Mouse (Mus musculus) cerebellum, adult 18-20 months (tissue): ENCODE measurements around the gene Diablo.
A peak's percentile ranks its signal among the peaks of the same experiment; 100 is the strongest.
"Not testable (repeated sequence)": the region's sequence is repeated elsewhere in the genome, so short reads cannot be mapped to it uniquely, and the experiment has no call there.

ENCODE experiments used
- DNase-seq, 2 experiments: peaks; one replicate each; pipeline ENCODE4 v3.0.0; 2021

The Diablo gene

DNA sequence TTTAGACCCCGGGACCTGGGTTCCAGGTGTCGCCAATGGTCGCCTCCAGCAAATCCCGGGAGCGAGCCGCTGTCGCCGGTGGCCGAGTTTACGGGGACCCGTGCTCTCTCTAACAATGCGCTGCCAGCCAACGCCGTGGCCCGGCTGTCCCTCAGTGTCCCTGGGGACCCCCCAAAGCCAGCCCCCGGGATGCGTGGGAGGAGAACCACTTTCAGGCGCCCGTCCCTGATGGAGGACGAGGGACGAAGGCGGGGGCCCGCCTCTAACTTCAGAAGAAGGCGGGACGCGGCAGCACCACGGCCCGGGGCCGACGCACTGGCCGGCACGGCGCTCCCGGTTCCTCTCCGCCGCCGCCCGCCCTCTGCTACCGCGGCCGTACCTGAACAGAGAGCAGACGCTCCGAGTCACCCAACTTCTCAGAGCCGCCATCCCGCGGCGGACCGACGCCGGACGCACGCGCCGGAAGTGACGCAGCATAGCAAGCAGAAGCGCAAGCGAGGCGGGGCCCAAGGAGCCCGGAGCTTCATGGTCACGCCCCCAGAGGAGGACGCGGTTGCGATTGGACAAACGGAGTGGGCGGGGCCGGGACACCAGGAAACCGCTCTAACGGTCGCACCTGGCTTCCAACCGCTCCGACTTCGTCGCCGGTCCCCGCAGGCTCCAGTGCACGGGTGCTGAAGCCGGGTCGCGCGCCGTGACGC lies at the start of gene Diablo:
Gene Diablo (minus strand): TSS at position 485 of the 701 bp plus-strand sequence.
- peak; percentile 98 to 99 for DNase-seq

DNA sequence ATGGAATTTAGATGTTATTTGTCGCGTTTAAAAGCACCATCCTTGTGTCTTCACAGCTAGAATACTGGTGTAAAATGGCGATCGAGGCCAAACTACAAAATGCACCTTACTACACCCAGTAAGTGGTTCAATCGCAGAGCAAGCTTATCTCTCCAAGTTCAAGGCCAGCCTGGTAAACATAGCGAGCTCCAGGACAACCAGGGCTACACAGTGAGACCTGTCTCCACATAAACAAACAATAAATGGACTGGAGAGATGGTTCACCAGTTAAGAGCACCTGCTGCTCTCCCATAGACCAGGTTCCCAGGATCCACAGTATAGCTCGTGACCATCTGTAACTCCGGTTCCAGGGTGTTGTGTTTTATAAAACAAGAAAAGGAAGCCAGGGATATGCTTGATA lies 49.4 kb upstream of the Diablo start:
- DNase-seq, result no peak

DNA sequence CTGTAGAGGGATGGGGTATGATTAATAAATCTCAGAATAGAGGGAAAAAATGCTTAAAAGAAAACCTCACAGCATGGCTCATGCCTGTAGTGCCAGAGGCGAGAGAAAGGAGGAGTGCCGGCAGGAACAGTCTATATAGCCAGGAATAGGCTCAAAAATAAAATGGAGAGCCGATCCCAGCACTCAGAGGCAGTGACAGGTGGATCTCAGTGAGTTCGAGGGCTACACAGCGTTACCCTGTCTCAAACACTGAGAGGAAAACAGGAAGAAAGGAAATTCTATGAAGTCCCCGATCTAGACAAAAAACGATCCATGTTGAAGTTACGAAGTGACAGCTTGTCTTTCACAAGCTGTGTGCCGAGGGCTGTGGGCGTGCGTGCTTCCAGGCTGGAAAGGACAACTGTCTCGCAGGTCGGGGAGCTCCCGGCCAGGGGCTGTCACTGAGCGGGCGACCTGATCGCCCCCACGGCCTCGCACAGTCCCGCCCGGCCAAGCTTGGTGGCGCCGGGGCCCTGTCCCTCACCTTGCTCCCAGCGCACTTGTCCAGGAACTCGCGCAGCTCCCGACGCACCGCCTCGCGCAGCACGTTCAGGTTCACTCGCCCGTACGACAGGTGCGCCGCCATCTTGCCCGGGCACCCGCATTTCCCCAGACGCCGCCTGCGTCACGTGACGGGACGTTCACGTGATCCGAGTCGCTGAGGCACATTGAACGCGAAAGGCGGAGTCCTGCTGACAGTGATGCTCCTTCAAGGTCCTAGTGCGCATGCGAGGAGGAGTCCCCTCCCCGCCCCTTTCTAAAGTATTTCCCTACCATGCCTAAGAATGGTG lies 48.6 kb upstream of the Diablo start, which contains the start of gene Vps33a:
Gene Vps33a (minus strand): TSS at position 682 of the 830 bp plus-strand sequence.
- peak; percentile 98 for DNase-seq

- no peak for DNase-seq
Measured at GRCm38 (mm10) chr5:123561128-123561527, 37.2 kb upstream of the Diablo start.

DNA sequence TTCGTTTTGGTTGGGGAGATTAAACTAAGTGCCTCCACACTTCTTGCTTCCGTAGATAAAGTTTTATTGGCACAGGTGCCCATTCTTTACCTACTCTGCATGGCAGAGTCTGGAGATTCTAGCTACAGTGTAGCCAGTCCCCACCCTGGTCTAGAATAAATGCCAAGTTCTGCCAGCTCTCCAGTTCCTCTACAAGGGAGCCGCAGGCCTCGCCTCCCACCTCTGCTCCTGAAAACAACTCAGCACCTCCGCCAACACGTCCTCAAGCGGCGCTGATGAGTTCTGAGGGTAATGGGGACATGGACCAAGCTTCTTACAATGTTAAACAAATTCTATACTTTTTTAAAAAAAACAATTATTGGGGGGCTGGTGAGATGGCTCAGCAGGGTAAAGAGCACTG lies 35.6 kb upstream of the Diablo start:
- no peak for DNase-seq

DNA sequence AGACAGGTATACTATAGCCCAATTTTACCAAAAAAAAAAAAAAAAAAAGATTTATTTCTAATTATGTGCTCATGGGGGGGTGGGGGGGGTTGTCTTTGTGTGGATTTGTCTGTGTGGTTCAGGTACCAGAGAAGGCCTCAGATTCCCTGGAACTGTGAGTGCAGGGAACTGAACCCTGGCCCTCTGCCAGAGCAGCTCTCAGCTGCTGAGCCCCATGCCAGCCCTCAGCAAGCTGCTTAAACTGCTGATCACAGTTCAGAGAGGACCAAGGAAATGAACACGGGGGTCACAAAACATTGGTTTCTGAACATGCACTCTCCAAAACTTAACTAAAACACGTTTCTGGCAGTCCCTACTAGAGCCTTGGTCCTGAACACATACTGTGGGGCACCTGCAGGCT lies 32.5 kb upstream of the Diablo start:
- DNase-seq, result peak; percentile 83 to 84

- no peak for DNase-seq
Measured at GRCm38 (mm10) chr5:123555693-123556092, 31.7 kb upstream of the Diablo start.

GRCm38 (mm10) chr5:123533801-123534200 lies 9.8 kb upstream of the Diablo start:
- no peak for DNase-seq

GRCm38 (mm10) chr5:123530056-123530455 lies 6.1 kb upstream of the Diablo start:
- peak in 1 of 2 experiments; percentile 1 for DNase-seq

GRCm38 (mm10) chr5:123528641-123529040 lies 4.7 kb upstream of the Diablo start:
- DNase-seq, result peak in 1 of 2 experiments; percentile 0

DNA sequence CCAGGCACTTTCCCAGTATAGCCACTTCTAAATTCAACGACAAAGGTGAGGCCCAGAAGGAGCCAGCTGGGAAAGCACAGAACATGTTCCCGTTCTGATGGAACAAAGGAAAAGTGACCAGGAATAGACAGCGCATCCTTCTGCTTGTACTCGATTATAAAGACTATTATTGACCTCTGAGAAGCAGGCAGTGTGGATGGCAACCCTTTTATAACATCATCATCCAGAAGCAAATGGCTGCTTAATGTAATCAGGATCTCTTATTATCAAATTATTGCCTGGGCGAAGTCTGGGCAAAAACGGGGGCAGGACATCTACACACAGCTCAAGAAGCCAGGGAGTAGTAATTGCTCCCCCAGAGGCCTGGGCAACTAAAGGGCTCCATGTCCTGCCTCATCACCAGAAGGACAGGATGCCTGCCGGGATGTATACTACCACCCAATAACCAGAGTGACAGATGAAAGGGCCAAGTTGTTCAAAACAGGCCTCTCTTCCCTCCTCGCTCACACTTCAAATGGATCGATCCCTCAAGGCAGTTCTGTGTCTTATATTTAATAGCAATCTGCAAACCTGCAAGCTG lies 2.0 kb upstream of the Diablo start:
- no peak for DNase-seq

- DNase-seq, result no peak
Measured at GRCm38 (mm10) chr5:123525281-123525680, 1.3 kb upstream of the Diablo start, which contains the start of gene Gm49027. TSS of gene Gm49027 (minus strand) at chr5:123525488.

GRCm38 (mm10) chr5:123524393-123524750 lies 396 bp upstream of the Diablo start:
- DNase-seq, result no peak

DNA sequence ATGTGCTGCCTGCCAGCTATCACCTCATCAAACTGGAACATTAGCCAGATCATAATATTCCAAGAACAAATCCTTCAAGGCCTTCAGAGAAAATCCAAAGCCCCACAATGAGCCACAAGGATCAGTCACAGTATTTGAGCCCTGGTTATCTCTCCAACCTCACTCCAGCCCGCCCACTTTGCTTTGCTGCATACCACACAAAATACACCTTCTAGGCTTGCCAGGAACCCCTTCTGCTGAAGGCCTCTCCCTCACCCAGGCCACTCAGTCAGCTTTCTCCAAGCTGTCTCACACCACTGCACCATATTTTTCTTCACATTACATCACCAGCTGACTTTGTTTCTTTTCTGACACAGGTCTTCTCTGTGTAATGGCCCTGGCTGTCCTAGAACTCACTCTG lies 1.8 kb downstream of the Diablo start:
- DNase-seq, result no peak

- no peak for DNase-seq
Measured at GRCm38 (mm10) chr5:123521621-123522020, 2.4 kb downstream of the Diablo start.

DNA sequence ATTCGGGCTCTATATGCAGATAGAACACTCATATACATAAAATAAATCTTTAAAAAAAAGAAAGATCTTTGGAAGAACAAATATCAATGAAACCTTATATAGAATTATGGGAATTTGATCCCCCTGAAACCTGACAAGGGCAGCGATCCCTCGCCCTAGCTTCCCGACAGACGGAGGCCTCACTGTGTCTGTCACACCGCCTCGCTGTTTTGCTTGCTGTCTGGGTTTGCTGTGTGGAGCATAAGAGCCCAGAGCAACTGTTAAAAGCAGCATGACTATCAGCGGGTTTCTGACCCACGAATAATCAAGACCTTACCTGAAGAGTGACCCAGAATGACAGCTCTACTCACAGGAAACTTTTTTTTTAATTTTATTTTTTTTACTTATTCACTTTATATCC lies 3.3 kb downstream of the Diablo start:
- DNase-seq, result no peak

- DNase-seq, result no peak
Measured at GRCm38 (mm10) chr5:123514871-123515270, 9.1 kb downstream of the Diablo start.

- DNase-seq, result no peak
Measured at GRCm38 (mm10) chr5:123512102-123512501, 11.9 kb downstream of the Diablo start.

GRCm38 (mm10) chr5:123511426-123511825 lies 12.6 kb downstream of the Diablo start:
- not testable (repeated sequence) for DNase-seq

- no peak for DNase-seq
Measured at GRCm38 (mm10) chr5:123510160-123510559, 13.8 kb downstream of the Diablo start, which contains the start of gene B3gnt4. TSS of gene B3gnt4 (plus strand) at chr5:123510460.

- no peak for DNase-seq
Measured at GRCm38 (mm10) chr5:123508921-123509320, 15.1 kb downstream of the Diablo start.

- DNase-seq, result peak; percentile 55 to 71
Measured at GRCm38 (mm10) chr5:123507936-123508723, 15.8 kb downstream of the Diablo start.

- DNase-seq, result no peak
Measured at GRCm38 (mm10) chr5:123501973-123502372, 22.0 kb downstream of the Diablo start.
